ENCODE assay signal across 20 mouse cellular contexts in the genomic region with DNA sequence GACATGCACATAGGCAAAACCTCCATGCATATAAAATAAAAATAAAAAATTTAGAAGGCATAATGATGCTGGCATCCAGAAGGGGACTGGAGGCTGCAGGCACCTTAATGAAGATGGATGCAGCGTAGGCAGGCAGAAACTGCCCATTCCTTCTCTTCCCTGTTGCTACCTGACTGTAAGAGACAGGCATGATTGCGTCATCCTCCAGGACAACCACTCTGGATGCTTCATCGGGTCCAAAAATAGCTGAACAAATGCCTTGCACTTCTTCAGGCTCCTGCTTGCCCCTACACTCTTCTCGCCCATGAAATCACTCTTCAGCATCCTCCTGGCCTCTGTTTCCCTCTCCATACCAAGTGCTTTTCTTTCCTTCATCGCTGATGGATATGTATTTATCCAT. TPM values are rescaled to one million over a fixed set of nuclear protein-coding genes. Genes with fewer than 3 reads are reported as not detected.
DNase-seq lines count a peak whose midpoint lies in the region; ATAC-seq and TF ChIP-seq lines count a peak whose summit lies in the region.
"Had no signal": no experiment of that assay in that cellular context is flagged by ENCODE, and none has a peak within 500 bp of the region (broad histone marks: within the 10 kb centered on the region; RNA-seq: fewer than 3 reads in every experiment).

No protein-coding gene starts in this region.

- H3K4me1 ChIP-seq in hindbrain, embryonic 13.5 days (replicated peaks): peaks cover 64% of the 10 kb centered on the region
- peaks cover 3% of the 10 kb centered on the region for H3K4me1 ChIP-seq in hindbrain, embryonic 11.5 days (replicated peaks; ENCODE audit: control insufficient read depth, insufficient read depth, low read length)
- peaks cover 61% of the 10 kb centered on the region for H3K4me1 ChIP-seq in neural tube, embryonic 13.5 days (replicated peaks)
- H3K4me1 ChIP-seq in midbrain, postnatal 0 days (ENCODE audit: insufficient read depth, low read length): peaks cover 21% of the 10 kb centered on the region
- H3K4me1 ChIP-seq: intestine, embryonic 15.5 days; liver, embryonic 12.5 days had no signal

- no peak for ATAC-seq in hindbrain, embryonic 13.5 days (ENCODE audit: low FRiP score)
- ATAC-seq in hindbrain, embryonic 11.5 days (ENCODE audit: low FRiP score): no peak
- no peak for ATAC-seq in neural tube, embryonic 13.5 days (ENCODE audit: low read depth)
- no peak for ATAC-seq in midbrain, postnatal 0 days (ENCODE audit: low FRiP score)
- ATAC-seq: intestine, embryonic 15.5 days; liver, embryonic 12.5 days had no signal

- no peak overlapping the region for H3K4me3 ChIP-seq in hindbrain, embryonic 13.5 days
- H3K4me3 ChIP-seq in hindbrain, embryonic 11.5 days (ENCODE audit: low read depth, low read length): no peak overlapping the region
- no peak overlapping the region for H3K4me3 ChIP-seq in neural tube, embryonic 13.5 days
- H3K4me3 ChIP-seq in midbrain, postnatal 0 days (ENCODE audit: low read depth, low read length): no peak overlapping the region
- H3K4me3 ChIP-seq: embryonic facial prominence, embryonic 12.5 days; erythroblast, embryonic 14.5 days; intestine, embryonic 15.5 days; limb, embryonic 12.5 days; liver, embryonic 12.5 days had no signal

- no peak for TF ChIP-seq CTCF in midbrain, postnatal 0 days (IDR thresholded peaks at IDR 0.05)

- H3K9me3 ChIP-seq in hindbrain, embryonic 13.5 days: no peaks in the 10 kb centered on the region
- no peaks in the 10 kb centered on the region for H3K9me3 ChIP-seq in hindbrain, embryonic 11.5 days (ENCODE audit: control insufficient read depth, low read length)
- H3K9me3 ChIP-seq in neural tube, embryonic 13.5 days: no peaks in the 10 kb centered on the region
- H3K9me3 ChIP-seq in midbrain, postnatal 0 days (ENCODE audit: low read length): no peaks in the 10 kb centered on the region
- H3K9me3 ChIP-seq: embryonic facial prominence, embryonic 12.5 days; intestine, embryonic 15.5 days; limb, embryonic 12.5 days; liver, embryonic 12.5 days had no signal

- peaks cover 22% of the 10 kb centered on the region for H3K36me3 ChIP-seq in hindbrain, embryonic 13.5 days
- H3K36me3 ChIP-seq in hindbrain, embryonic 11.5 days (ENCODE audit: control insufficient read depth, insufficient read depth, low read length): no peaks in the 10 kb centered on the region
- H3K36me3 ChIP-seq in neural tube, embryonic 13.5 days: peaks cover 23% of the 10 kb centered on the region
- no peaks in the 10 kb centered on the region; the same call in 1 of the 2 replicates for H3K36me3 ChIP-seq in midbrain, postnatal 0 days (ENCODE audit: insufficient read depth, low read length)
- H3K36me3 ChIP-seq: embryonic facial prominence, embryonic 12.5 days; intestine, embryonic 15.5 days; limb, embryonic 12.5 days; liver, embryonic 12.5 days had no signal

- H3K9ac ChIP-seq in hindbrain, embryonic 13.5 days: no peak overlapping the region
- H3K9ac ChIP-seq in hindbrain, embryonic 11.5 days (ENCODE audit: low read depth, low read length): no peak overlapping the region
- no peak overlapping the region for H3K9ac ChIP-seq in neural tube, embryonic 13.5 days
- no peak overlapping the region for H3K9ac ChIP-seq in midbrain, postnatal 0 days (replicated peaks; ENCODE audit: low read length, poor library complexity, severe bottlenecking)
- H3K9ac ChIP-seq: embryonic facial prominence, embryonic 12.5 days; intestine, embryonic 15.5 days; limb, embryonic 12.5 days; liver, embryonic 12.5 days had no signal

- DNase-seq in hindbrain, embryonic 11.5 days (ENCODE audit: low spot score): no peak
- no peak for DNase-seq in neural tube, embryonic 10.5 days (ENCODE audit: extremely low spot score, low spot score)
- DNase-seq in midbrain, postnatal 0 days (ENCODE audit: low spot score): no peak
- DNase-seq in lung, postnatal 14 days: no peak
- DNase-seq in c-Kit-positive CD71-positive TER-119-positive erythroid progenitor cells, embryonic 14.5 days (ENCODE audit: low spot score): no peak
- DNase-seq: B cell, adult 2 months; cerebellum, adult 9-10 months; gastrocnemius, postnatal 25 days; kidney, adult 9 months; kidney, postnatal 36 days; lung, adult 2 months; lung, postnatal 36 days; thymus, postnatal 36 days had no signal

- H3K4me2 ChIP-seq in hindbrain, embryonic 13.5 days: no peak overlapping the region
- no peak overlapping the region for H3K4me2 ChIP-seq in hindbrain, embryonic 11.5 days (replicated peaks; ENCODE audit: low read depth, low read length)
- no peak overlapping the region for H3K4me2 ChIP-seq in neural tube, embryonic 13.5 days
- H3K4me2 ChIP-seq in midbrain, postnatal 0 days (ENCODE audit: low read depth, low read length, poor library complexity, severe bottlenecking): no peak overlapping the region
- H3K4me2 ChIP-seq: embryonic facial prominence, embryonic 12.5 days; intestine, embryonic 15.5 days; limb, embryonic 12.5 days; liver, embryonic 12.5 days had no signal

- whole genome bisulfite sequencing in hindbrain, embryonic 13.5 days: 80% methylated on average over 5 of the region's 5 CpGs
- 84% methylated on average over 5 of the region's 5 CpGs for WGBS in hindbrain, embryonic 11.5 days
- 77% methylated on average over 5 of the region's 5 CpGs for WGBS in neural tube, embryonic 13.5 days
- 74% methylated on average over 5 of the region's 5 CpGs for WGBS in midbrain, postnatal 0 days

- no peaks in the 10 kb centered on the region for H3K27me3 ChIP-seq in hindbrain, embryonic 13.5 days
- H3K27me3 ChIP-seq in hindbrain, embryonic 11.5 days (ENCODE audit: control insufficient read depth, insufficient read depth, low read length): no peaks in the 10 kb centered on the region
- no peaks in the 10 kb centered on the region for H3K27me3 ChIP-seq in neural tube, embryonic 13.5 days
- no peaks in the 10 kb centered on the region for H3K27me3 ChIP-seq in midbrain, postnatal 0 days (ENCODE audit: insufficient read depth, low read length)
- H3K27me3 ChIP-seq: embryonic facial prominence, embryonic 12.5 days; intestine, embryonic 15.5 days; limb, embryonic 12.5 days; liver, embryonic 12.5 days had no signal

- H3K27ac ChIP-seq in hindbrain, embryonic 13.5 days: peak overlapping the region; percentile 86
- H3K27ac ChIP-seq in hindbrain, embryonic 11.5 days (ENCODE audit: low read depth, low read length): no peak overlapping the region
- peak overlapping the region; percentile 33; the same call in 1 of the 2 replicates for H3K27ac ChIP-seq in neural tube, embryonic 13.5 days (replicated peaks)
- H3K27ac ChIP-seq in midbrain, postnatal 0 days (ENCODE audit: low read depth, low read length): peak overlapping the region; percentile 57
- H3K27ac ChIP-seq: embryonic facial prominence, embryonic 12.5 days; intestine, embryonic 15.5 days; limb, embryonic 12.5 days; liver, embryonic 12.5 days had no signal

RNA-seq across cellular contexts. Expression of gene Nsg2, which starts 29.1 kb away (rescaled TPM):
- polyA plus RNA-seq in hindbrain, embryonic 13.5 days (2015; fragmentation: Nextera tagmentation; extraction: Ambion mirVana): 451 and 461 TPM in 2 replicates
- polyA plus RNA-seq in hindbrain, embryonic 11.5 days (2014; fragmentation: Nextera tagmentation; extraction: Ambion mirVana): 44.3 and 44.9 TPM in 2 replicates
- 356 and 366 TPM in 2 replicates for polyA plus RNA-seq in neural tube, embryonic 13.5 days (2015; fragmentation: Nextera tagmentation; extraction: Ambion mirVana)
- 1,042 and 1,173 TPM in 2 replicates for total RNA-seq in midbrain, postnatal 0 days (2014; rRNA removed)
- polyA plus RNA-seq in midbrain, postnatal 0 days (2015; fragmentation: Nextera tagmentation; extraction: Ambion mirVana): 641 and 644 TPM in 2 replicates
- polyA plus RNA-seq: erythroblast, embryonic 14.5 days had no signal
